Mouse (Mus musculus): Measurements from ENCODE around the gene Jag2. TPM values are rescaled to one million over a fixed set of nuclear protein-coding genes. Genes with fewer than 3 reads are reported as not detected.

Jag2 gene
- total and polyA plus RNA-seq, 2 experiments = under 0.01 to 0.13 TPM

DNA sequence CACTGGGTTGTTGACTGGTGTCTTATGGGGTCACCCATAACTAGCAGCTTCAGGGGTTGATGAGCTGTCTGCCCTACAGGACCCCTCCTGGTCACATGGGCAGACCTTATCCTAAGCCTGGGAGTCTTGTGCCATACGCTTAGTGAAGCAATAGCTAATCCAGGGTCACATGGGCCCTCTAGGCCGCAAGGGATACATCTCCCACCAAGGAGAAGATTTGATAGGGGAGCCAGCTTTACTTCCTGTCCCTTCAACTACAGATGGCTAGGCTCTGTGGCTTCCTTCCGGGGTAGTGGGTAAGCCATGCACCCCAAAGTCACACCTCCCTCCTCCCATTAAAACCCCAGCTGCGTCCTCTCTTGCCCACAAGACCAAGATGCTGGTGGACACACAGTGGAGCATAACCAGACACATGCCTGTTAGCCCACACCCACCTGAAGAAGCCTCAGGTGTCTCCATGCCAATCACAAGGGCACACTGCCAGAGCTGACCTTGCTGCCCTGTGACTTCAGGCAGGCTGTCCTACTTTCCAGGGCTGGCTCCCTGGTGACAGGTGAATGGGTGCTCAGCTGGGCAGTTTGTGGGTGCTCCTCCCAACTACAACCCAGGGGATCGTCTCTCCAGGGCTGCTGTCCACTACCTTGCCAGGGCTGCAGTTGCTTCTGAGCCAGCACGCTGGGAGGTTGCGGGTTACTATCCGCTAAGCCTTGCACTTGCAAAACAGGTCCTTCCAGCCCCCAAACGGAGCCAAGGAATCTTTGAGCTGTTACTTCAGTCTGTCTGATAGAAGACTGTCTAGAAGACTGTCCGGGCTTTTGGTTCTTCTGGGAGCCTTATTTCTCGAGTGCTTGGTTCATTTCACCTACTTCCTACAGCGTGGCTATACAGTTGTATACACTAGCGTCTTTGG is 61.1 kb downstream of the Jag2 start, which contains the start of gene Gpr132:
Gene Gpr132, minus strand, starts transcription at position 51 of the 910 bp plus-strand sequence.
- H3K79me2 ChIP-seq (ENCODE audit: control insufficient read depth, insufficient read depth, low read length) = no peaks in the 10 kb centered on the region
- 68% methylated on average over 13 of the region's 13 CpGs for WGBS
- no peak within 1 kb of the TSS for H3K27ac ChIP-seq (replicated peaks; ENCODE audit: insufficient read depth, low read depth, low read length)
- no peaks in the 10 kb centered on the region for H3K36me3 ChIP-seq (ENCODE audit: control insufficient read depth, insufficient read depth, low read length)
- no peak within 1 kb of the TSS for H3K4me3 ChIP-seq (ENCODE audit: insufficient read depth, low read depth, low read length)
- H3K27me3 ChIP-seq (ENCODE audit: control insufficient read depth, insufficient read depth, low read length) = no peaks in the 10 kb centered on the region
- H3K9ac ChIP-seq (ENCODE audit: low read depth, low read length) = no peak within 1 kb of the TSS
- TF ChIP-seq CTCF (IDR thresholded peaks at IDR 0.05; ENCODE audit: low read depth, low read length) = no peak
- no peak for TF ChIP-seq POLR2A (IDR thresholded peaks at IDR 0.05; ENCODE audit: extremely low read depth, insufficient read depth, low read length)
- DNase-seq (ENCODE audit: extremely low read depth, low read depth, low spot score) = no peak
- no peaks in the 10 kb centered on the region for H3K4me1 ChIP-seq (ENCODE audit: control insufficient read depth, insufficient read depth, low read length)

DNA sequence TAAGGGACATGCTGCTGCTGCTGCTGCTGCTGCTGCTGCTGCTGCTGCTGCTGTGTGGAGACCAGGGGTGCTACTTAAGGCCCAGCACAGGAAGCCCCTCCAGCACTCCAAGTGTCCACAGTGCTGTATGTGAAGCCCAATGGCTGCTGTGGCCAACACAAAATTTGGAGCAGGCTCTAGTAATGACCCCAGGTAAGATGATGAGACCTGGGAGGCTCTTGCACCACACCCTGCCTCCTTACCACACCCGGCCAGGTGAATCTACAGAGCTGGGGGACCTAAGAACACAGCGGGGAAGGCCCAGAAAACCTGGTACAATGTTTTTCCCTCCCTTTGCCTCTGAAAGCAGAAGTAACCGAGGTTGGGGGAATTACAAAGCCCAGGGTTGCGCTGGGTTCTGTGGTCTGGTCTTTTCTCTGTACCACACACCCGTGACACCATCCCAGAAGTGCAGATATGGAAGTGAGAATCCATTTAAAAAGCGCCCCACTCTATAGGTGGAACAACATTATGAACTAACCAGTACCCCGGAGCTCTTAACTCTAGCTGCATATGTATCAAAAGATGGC is 62.4 kb downstream of the Jag2 start:
- TF ChIP-seq CTCF (IDR thresholded peaks at IDR 0.05; ENCODE audit: low read depth, low read length) (no peak), POLR2A (IDR thresholded peaks at IDR 0.05; ENCODE audit: extremely low read depth, insufficient read depth, low read length) (no peak)
- no peaks in the 10 kb centered on the region for H3K4me1 ChIP-seq (ENCODE audit: control insufficient read depth, insufficient read depth, low read length)
- H3K4me3 ChIP-seq (ENCODE audit: insufficient read depth, low read depth, low read length) = no peak overlapping the region
- WGBS = 90% methylated on average over 7 of the region's 7 CpGs
- H3K9ac ChIP-seq (ENCODE audit: low read depth, low read length) = no peak overlapping the region; the same call in 1 of the 2 replicates
- no peaks in the 10 kb centered on the region for H3K27me3 ChIP-seq (ENCODE audit: control insufficient read depth, insufficient read depth, low read length)
- no peaks in the 10 kb centered on the region for H3K36me3 ChIP-seq (ENCODE audit: control insufficient read depth, insufficient read depth, low read length)
- no peak for DNase-seq (ENCODE audit: extremely low read depth, low read depth, low spot score)
- no peak overlapping the region for H3K27ac ChIP-seq (replicated peaks; ENCODE audit: insufficient read depth, low read depth, low read length)
- no peaks in the 10 kb centered on the region for H3K79me2 ChIP-seq (ENCODE audit: control insufficient read depth, insufficient read depth, low read length)

DNA sequence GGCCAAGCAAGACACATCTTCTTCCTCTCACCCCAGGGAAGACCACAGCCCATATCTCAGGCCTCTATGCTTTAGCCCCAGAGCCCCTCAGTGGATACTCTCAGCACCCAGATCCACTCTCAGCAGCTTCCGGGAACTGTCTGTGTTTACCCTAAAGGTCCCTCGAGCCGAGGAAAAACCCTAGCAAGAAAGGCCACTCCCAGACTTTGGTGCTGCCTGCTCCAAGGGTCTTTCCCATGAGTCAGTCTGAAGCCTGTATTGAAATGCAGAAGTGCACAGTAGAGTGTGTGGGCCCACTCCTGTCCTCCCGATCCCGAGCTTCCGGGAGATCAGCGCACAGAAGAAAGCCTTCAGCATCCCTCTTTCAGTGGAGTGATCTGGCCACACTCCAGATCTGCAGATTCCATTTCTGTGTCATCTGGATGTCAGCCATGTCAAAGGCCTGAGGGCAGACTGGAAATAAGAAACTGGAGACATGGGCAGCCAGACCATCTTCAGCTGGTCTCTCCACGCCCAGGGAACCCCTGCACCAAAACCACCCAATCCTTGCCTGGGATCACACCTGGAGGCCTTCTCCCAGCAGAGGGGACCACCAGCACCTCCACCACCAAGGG is 63.0 kb downstream of the Jag2 start:
- H3K79me2 ChIP-seq (ENCODE audit: control insufficient read depth, insufficient read depth, low read length) = no peaks in the 10 kb centered on the region
- DNase-seq (ENCODE audit: extremely low read depth, low read depth, low spot score) = no peak
- no peaks in the 10 kb centered on the region for H3K4me1 ChIP-seq (ENCODE audit: control insufficient read depth, insufficient read depth, low read length)
- H3K27ac ChIP-seq (replicated peaks; ENCODE audit: insufficient read depth, low read depth, low read length) = no peak overlapping the region
- no peaks in the 10 kb centered on the region for H3K27me3 ChIP-seq (ENCODE audit: control insufficient read depth, insufficient read depth, low read length)
- H3K9ac ChIP-seq (ENCODE audit: low read depth, low read length) = no peak overlapping the region; the same call in 1 of the 2 replicates
- TF ChIP-seq POLR2A (IDR thresholded peaks at IDR 0.05; ENCODE audit: extremely low read depth, insufficient read depth, low read length) (no peak), CTCF (IDR thresholded peaks at IDR 0.05; ENCODE audit: low read depth, low read length) (no peak)
- WGBS = 66% methylated on average over 8 of the region's 8 CpGs
- H3K36me3 ChIP-seq (ENCODE audit: control insufficient read depth, insufficient read depth, low read length) = no peaks in the 10 kb centered on the region
- no peak overlapping the region for H3K4me3 ChIP-seq (ENCODE audit: insufficient read depth, low read depth, low read length)

DNA sequence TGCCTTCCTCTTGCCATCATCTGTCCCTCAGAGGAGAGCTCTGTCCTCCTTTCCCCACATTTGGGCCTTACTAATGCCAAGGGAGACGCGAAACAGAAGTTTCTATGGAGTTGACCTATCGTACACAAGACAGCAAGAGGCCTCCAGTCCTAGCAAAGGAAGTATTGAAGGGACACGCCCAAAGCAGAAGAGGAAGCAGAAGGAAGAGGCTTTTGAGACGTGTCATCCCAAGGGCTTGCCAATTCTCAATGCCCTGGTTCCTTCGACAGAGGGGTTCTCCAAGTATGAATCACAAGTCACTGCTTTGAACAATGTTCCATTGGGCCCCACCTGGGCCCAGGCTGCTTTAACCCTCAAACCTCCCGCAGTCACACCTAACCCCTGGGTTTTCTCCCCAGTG is 64.8 kb downstream of the Jag2 start:
- TF ChIP-seq POLR2A (IDR thresholded peaks at IDR 0.05; ENCODE audit: extremely low read depth, insufficient read depth, low read length) (no peak), CTCF (IDR thresholded peaks at IDR 0.05; ENCODE audit: low read depth, low read length) (no peak)
- no peak for DNase-seq (ENCODE audit: extremely low read depth, low read depth, low spot score)
- H3K36me3 ChIP-seq (ENCODE audit: control insufficient read depth, insufficient read depth, low read length) = no peaks in the 10 kb centered on the region
- no peak overlapping the region for H3K27ac ChIP-seq (replicated peaks; ENCODE audit: insufficient read depth, low read depth, low read length)
- no peaks in the 10 kb centered on the region for H3K79me2 ChIP-seq (ENCODE audit: control insufficient read depth, insufficient read depth, low read length)
- H3K4me1 ChIP-seq (ENCODE audit: control insufficient read depth, insufficient read depth, low read length) = no peaks in the 10 kb centered on the region
- H3K4me3 ChIP-seq (ENCODE audit: insufficient read depth, low read depth, low read length) = no peak overlapping the region
- WGBS = 78% methylated on average over 7 of the region's 7 CpGs
- no peak overlapping the region for H3K9ac ChIP-seq (ENCODE audit: low read depth, low read length)
- no peaks in the 10 kb centered on the region for H3K27me3 ChIP-seq (ENCODE audit: control insufficient read depth, insufficient read depth, low read length)

DNA sequence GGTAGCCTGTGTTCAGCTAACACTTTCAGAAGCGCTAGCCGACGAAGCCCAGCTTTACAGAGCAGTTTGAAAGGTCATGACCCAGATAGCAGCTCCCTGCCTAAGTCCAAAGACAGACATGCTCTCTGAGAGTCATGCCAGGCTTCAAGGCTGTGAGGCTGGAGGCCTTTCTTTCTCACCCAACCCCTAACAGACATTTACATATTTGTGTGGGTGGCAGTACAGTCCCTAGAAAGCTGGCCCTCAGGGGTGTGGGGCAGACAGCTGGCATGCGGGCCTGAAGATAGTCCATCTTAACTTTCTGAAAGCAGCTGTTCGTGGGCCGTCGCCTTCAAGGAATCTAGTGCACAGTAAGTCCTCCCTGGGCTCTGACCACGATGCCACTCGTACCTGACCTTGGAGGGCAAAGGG is 67.7 kb downstream of the Jag2 start:
- DNase-seq (ENCODE audit: extremely low read depth, low read depth, low spot score) = no peak
- H3K4me3 ChIP-seq (ENCODE audit: insufficient read depth, low read depth, low read length) = no peak overlapping the region
- 69% methylated on average over 9 of the region's 9 CpGs for WGBS

More for the DNA sequence above, 67.7 kb downstream of the Jag2 start:
- Histone ChIP-seq H3K27ac (replicated peaks; ENCODE audit: insufficient read depth, low read depth, low read length) (no peak overlapping the region), H3K4me1 (ENCODE audit: control insufficient read depth, insufficient read depth, low read length) (no peaks in the 10 kb centered on the region), H3K27me3 (ENCODE audit: control insufficient read depth, insufficient read depth, low read length) (no peaks in the 10 kb centered on the region), H3K36me3 (ENCODE audit: control insufficient read depth, insufficient read depth, low read length) (no peaks in the 10 kb centered on the region), H3K79me2 (ENCODE audit: control insufficient read depth, insufficient read depth, low read length) (no peaks in the 10 kb centered on the region), H3K9ac (ENCODE audit: low read depth, low read length) (no peak overlapping the region)
- TF ChIP-seq CTCF (IDR thresholded peaks at IDR 0.05; ENCODE audit: low read depth, low read length) (no peak), POLR2A (IDR thresholded peaks at IDR 0.05; ENCODE audit: extremely low read depth, insufficient read depth, low read length) (no peak)
